Mouse (Mus musculus) CD8-positive naive resting alpha-beta T cell, adult 2 months (primary cell): ENCODE measurements around the gene Olfr1150-ps1.

Source experiments
- DNase-seq, 2 experiments: peaks; one replicate each; pipeline ENCODE4 v3.0.0; 2022; ENCODE audit warnings: low read depth in 2 of 2, low spot score in 2 of 2

The Olfr1150-ps1 gene

GRCm38 (mm10) chr2:87843693-87844092, at the start of gene Olfr1150-ps1:
TSS of gene Olfr1150-ps1 (plus strand) at chr2:87843993.
- DNase-seq = no peak

- no peak for DNase-seq
These were observed 43.5 kb upstream of the Olfr1150-ps1 start, which contains the start of gene Olfr1143 for GRCm38 (mm10) chr2:87800292-87800691. TSS of gene Olfr1143 (plus strand) at chr2:87800592.

DNA sequence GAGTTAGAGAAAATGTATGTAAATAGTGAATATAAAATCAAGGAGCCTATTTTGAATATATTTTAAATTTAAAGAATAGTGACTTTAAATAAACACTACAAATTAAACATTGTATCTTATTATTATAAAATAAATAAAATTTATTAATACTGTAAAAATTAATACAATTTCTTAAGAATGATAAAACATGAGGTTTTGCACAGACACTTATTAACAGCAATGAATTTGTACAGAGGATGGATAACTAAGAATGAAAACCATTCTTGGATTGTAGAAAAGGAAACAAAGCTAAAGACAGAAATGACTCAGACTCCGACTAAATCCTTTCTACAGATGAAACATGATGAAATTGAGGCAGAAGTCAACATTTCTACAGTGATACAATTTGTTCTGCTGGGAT, 34.3 kb upstream of the Olfr1150-ps1 start, which contains the start of gene Olfr1145:
Gene Olfr1145 (plus strand): TSS at position 301 of the 400 bp plus-strand sequence.
- DNase-seq = no peak

GRCm38 (mm10) chr2:87830233-87830632, 13.6 kb upstream of the Olfr1150-ps1 start, which contains the start of gene Olfr1148:
TSS of gene Olfr1148 (plus strand) at chr2:87830533.
- DNase-seq = no peak

- no peak for DNase-seq
These were observed 11.8 kb downstream of the Olfr1150-ps1 start, which contains the start of gene Olfr1151 for GRCm38 (mm10) chr2:87855562-87855961. TSS of gene Olfr1151 (plus strand) at chr2:87855862.

DNA sequence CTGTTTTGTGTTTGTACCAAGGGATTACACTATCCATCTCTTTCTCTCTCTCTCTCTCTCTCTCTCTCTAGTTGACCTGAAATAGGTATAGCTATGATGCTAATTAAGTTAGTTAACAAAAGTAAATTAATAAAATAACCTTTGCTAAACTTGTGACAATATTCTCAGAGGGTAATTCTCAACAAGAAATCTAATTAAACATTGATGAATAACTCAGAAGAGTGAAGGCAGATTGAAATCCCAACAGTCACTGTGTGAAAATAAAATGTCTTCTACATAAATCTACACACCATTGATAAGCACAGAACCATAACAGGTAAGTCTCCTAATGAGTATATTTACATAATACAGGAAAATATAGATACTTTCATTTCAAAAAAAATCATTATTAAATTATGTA, 22.4 kb downstream of the Olfr1150-ps1 start, which contains the start of gene Olfr1152:
Gene Olfr1152 (plus strand): TSS at position 301 of the 400 bp plus-strand sequence.
- no peak for DNase-seq

- DNase-seq = no peak
These were observed 50.9 kb downstream of the Olfr1150-ps1 start, which contains the start of gene Olfr1153 for GRCm38 (mm10) chr2:87894662-87895061. TSS of gene Olfr1153 (plus strand) at chr2:87894962.
